Mouse (Mus musculus) CH12.LX (cell line): ENCODE results near the gene Sp8. TPM values are rescaled to one million over a fixed set of nuclear protein-coding genes. Genes with fewer than 3 reads are reported as not detected.

Experiments
- DNase-seq: peaks from one replicate; pipeline ENCODE4 v3.0.0-alpha.2; 2013; ENCODE audit errors: extremely low read depth
- H3K27ac ChIP-seq: 2 replicates; pipeline ENCODE4 v1.5.1; 2012; ENCODE audit warnings: low read depth, mild to moderate bottlenecking, control low read depth, moderate library complexity; ENCODE audit not compliant: insufficient read depth
- H3K27me3 ChIP-seq: replicated peaks from 2 replicates; pipeline ENCODE3; 2012; ENCODE audit warnings: inconsistent platforms
- H3K36me3 ChIP-seq, 2 experiments: replicated peaks in 1 of 2; 2 replicates each; pipeline versions ENCODE3 to v1.6.1; 2012; ENCODE audit warnings: inconsistent platforms in 1 of 2, low read length in 1 of 2, mild to moderate bottlenecking in 1 of 2, mixed read lengths in 1 of 2, moderate library complexity in 1 of 2; ENCODE audit not compliant: control insufficient read depth in 1 of 2, insufficient read depth in 1 of 2
- H3K4me1 ChIP-seq, 2 experiments: 2 replicates each; pipeline ENCODE4 v1.6.1; 2012; ENCODE audit warnings: inconsistent platforms in 1 of 2, moderate library complexity in 1 of 2; ENCODE audit not compliant: insufficient read depth in 2 of 2, control insufficient read depth in 1 of 2
- H3K4me2 ChIP-seq: 2 replicates; pipeline ENCODE4 v1.6.1; 2012; ENCODE audit warnings: low read depth, mild to moderate bottlenecking, control low read depth; ENCODE audit not compliant: poor library complexity, insufficient read depth, severe bottlenecking
- H3K4me3 ChIP-seq, 3 experiments: fragments of 150-350 bp in 1 of 3; sonication (generic) in 1 of 3; replicated peaks in 1 of 3; 2 replicates each; pipeline versions ENCODE3 to v1.5.1; 2011 to 2012; ENCODE audit warnings: low read depth in 2 of 3, low read length in 2 of 3, mild to moderate bottlenecking in 2 of 3, moderate library complexity in 2 of 3, control low read depth in 1 of 3, improper control_type of control experiment in 1 of 3, inconsistent platforms in 1 of 3, mixed read lengths in 1 of 3; ENCODE audit not compliant: poor library complexity in 1 of 3
- H3K79me2 ChIP-seq: replicated peaks from 2 replicates; pipeline ENCODE4 v1.6.1; 2012; ENCODE audit warnings: mild to moderate bottlenecking, moderate library complexity; ENCODE audit not compliant: control insufficient read depth, poor library complexity, insufficient read depth, severe bottlenecking; ENCODE audit errors: extremely low read depth
- H3K9ac ChIP-seq: 2 replicates; pipeline ENCODE4 v1.6.1; 2012; ENCODE audit warnings: low read depth, mild to moderate bottlenecking, control low read depth, moderate library complexity; ENCODE audit not compliant: insufficient read depth
- H3K9me3 ChIP-seq: replicated peaks from 2 replicates; pipeline ENCODE3; 2012; ENCODE audit warnings: low read length, inconsistent platforms, mixed read lengths
- CTCF ChIP-seq, 2 experiments: IDR thresholded peaks in 1 of 2; conservative IDR thresholded peaks in 1 of 2; 2 replicates each; pipeline ENCODE4 v1.5.1; 2011 to 2012; ENCODE audit warnings: low read depth in 2 of 2, low read length in 2 of 2, improper control_type of control experiment in 1 of 2, inconsistent platforms in 1 of 2, mild to moderate bottlenecking in 1 of 2, moderate library complexity in 1 of 2
- ELF1 ChIP-seq: IDR thresholded peaks from 2 replicates; pipeline ENCODE4 v1.6.1; 2014; ENCODE audit warnings: low read depth, mild to moderate bottlenecking, inconsistent platforms, low read length, improper control_type of control experiment
- ETS1 ChIP-seq: conservative IDR thresholded peaks from 2 replicates; pipeline ENCODE4 v1.6.1; 2012; ENCODE audit warnings: low read depth, mild to moderate bottlenecking, inconsistent platforms, low read length, improper control_type of control experiment, moderate library complexity
- KAT2A ChIP-seq: IDR thresholded peaks from 2 replicates; pipeline ENCODE4 v1.6.1; 2012; ENCODE audit warnings: low read length, improper control_type of control experiment, inconsistent platforms; ENCODE audit not compliant: insufficient replicate concordance
- MAFK ChIP-seq: IDR thresholded peaks from 2 replicates; pipeline ENCODE4 v1.6.1; 2011; ENCODE audit warnings: low read length, improper control_type of control experiment; ENCODE audit not compliant: insufficient replicate concordance
- MAZ ChIP-seq: IDR thresholded peaks from 2 replicates; pipeline ENCODE4 v1.6.1; 2012; ENCODE audit warnings: low read depth, mild to moderate bottlenecking, inconsistent platforms, low read length, improper control_type of control experiment, moderate library complexity
- NRF1 ChIP-seq: IDR thresholded peaks from 2 replicates; pipeline ENCODE4 v1.6.1; 2014; ENCODE audit warnings: low read depth, mild to moderate bottlenecking, inconsistent platforms, low read length, improper control_type of control experiment, moderate library complexity
- PAX5 ChIP-seq: IDR thresholded peaks from 2 replicates; pipeline ENCODE4 v1.6.1; 2012; ENCODE audit warnings: low read length, inconsistent platforms, mixed read lengths
- POLR2A ChIP-seq: IDR thresholded peaks from 2 replicates; pipeline ENCODE4 v1.6.1; 2011; ENCODE audit warnings: low read depth, mild to moderate bottlenecking, improper control_type of control experiment, low read length
- POLR2AphosphoS2 ChIP-seq: IDR thresholded peaks from 2 replicates; pipeline ENCODE4 v1.6.1; 2011; ENCODE audit warnings: low read depth, low read length, improper control_type of control experiment
- RCOR1 ChIP-seq: conservative IDR thresholded peaks from 2 replicates; pipeline ENCODE4 v1.6.1; 2012; ENCODE audit warnings: low read depth, mild to moderate bottlenecking, inconsistent platforms, low read length, improper control_type of control experiment
- SIN3A ChIP-seq: IDR thresholded peaks from 2 replicates; pipeline ENCODE4 v1.6.1; 2012; ENCODE audit warnings: low read length, improper control_type of control experiment, inconsistent platforms
- SMC3 ChIP-seq: IDR thresholded peaks from 2 replicates; pipeline ENCODE4 v1.6.1; 2011; ENCODE audit warnings: low read depth, low read length, improper control_type of control experiment
- TBP ChIP-seq: conservative IDR thresholded peaks from 2 replicates; pipeline ENCODE4 v1.6.1; 2011; ENCODE audit warnings: low read depth, low read length, improper control_type of control experiment
- TCF12 ChIP-seq: IDR thresholded peaks from 2 replicates; pipeline ENCODE4 v1.6.1; 2014; ENCODE audit warnings: low read depth, mild to moderate bottlenecking, inconsistent platforms, low read length, improper control_type of control experiment
- UBTF ChIP-seq: IDR thresholded peaks from 2 replicates; pipeline ENCODE4 v1.6.1; 2012; ENCODE audit warnings: low read depth, mild to moderate bottlenecking, inconsistent platforms, low read length, improper control_type of control experiment, moderate library complexity
- USF1 ChIP-seq: IDR thresholded peaks from 2 replicates; pipeline ENCODE4 v1.6.1; 2014; ENCODE audit warnings: low read depth, mild to moderate bottlenecking, inconsistent platforms, low read length, improper control_type of control experiment
- USF2 ChIP-seq: conservative IDR thresholded peaks from 2 replicates; pipeline ENCODE4 v1.6.1; 2011; ENCODE audit warnings: low read depth, low read length, improper control_type of control experiment
- ZC3H11A ChIP-seq: IDR thresholded peaks from 2 replicates; pipeline ENCODE4 v1.6.1; 2012; ENCODE audit warnings: low read depth, mild to moderate bottlenecking, inconsistent platforms, low read length, improper control_type of control experiment
- ZMIZ1 ChIP-seq: IDR thresholded peaks from 2 replicates; pipeline ENCODE4 v1.6.1; 2012; ENCODE audit warnings: low read depth, mild to moderate bottlenecking, inconsistent platforms, low read length, improper control_type of control experiment
- dilution Hi-C: fragments of 300-500 bp; cut with MboI; formaldehyde crosslinking; loops from 2 replicates; pipeline ENCODE4 v1.14.3; 2020; ENCODE audit warnings: low sequenced_read_pairs; ENCODE audit not compliant: extremely low pct_unique_long_range_greater_than_20kb, extremely low pct_ligation_motif_present
- in situ Hi-C: fragments of 300-500 bp; cut with MboI; formaldehyde crosslinking; loops from 3 replicates; pipeline ENCODE4 v1.14.3; 2019; ENCODE audit warnings: low sequenced_read_pairs, low pct_ligation_motif_present, low pct_unique_long_range_greater_than_20kb, mixed read lengths
- polyA plus RNA-seq: library from polyadenylated mRNA; unstranded; fragments of >175 nt; gene quantifications from 2 replicates; pipeline ENCODE4 v1.2.1, GENCODE M21; 2012; ENCODE audit warnings: low read depth; ENCODE audit not compliant: insufficient read length
- total RNA-seq, 2 experiments: library from RNA; depleted of rRNA; stranded (reverse); fragments of 300-350 nt in 1 of 2; fragments of >200 nt in 1 of 2; gene quantifications; 2 replicates each; pipeline ENCODE4 v1.2.3; 2012 to 2014

Sp8 gene
- not detected in 2 replicates for total RNA-seq (2012; rRNA removed)
- not detected in 2 replicates for total RNA-seq (2014; rRNA removed)
- not detected in 2 replicates for polyA plus RNA-seq

DNA sequence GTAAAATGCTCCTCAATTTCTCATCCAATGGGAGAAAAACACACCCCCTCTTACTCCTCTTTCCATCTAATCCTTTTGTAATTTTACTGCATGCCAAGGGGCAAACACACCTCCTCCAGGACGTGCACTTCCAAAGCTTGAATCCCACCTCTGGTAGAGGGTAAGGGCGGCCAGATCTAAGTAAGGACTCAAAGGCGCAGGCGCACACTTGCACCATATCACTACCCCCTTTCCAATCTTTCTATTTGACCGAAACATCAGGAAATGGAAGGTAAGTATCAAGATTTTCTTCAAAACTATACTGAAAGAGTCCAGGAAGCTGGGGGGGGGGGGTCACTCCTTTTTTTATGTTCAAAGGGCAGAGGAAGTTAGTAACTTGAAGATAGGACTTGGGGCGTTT lies at the start of gene Sp8:
Sp8 (plus strand) TSS at position 109 of the 400 bp plus-strand sequence.
- H3K27ac ChIP-seq = no peak within 1 kb of the TSS
- H3K9me3 ChIP-seq = peaks cover 22% of the 10 kb centered on the region
- no peaks in the 10 kb centered on the region for H3K4me1 ChIP-seq
- no peak within 1 kb of the TSS for H3K4me3 ChIP-seq
- H3K4me2 ChIP-seq = no peak within 1 kb of the TSS
- no peaks in the 10 kb centered on the region for H3K79me2 ChIP-seq
- in situ Hi-C loops (no loop called here), dilution Hi-C loops (no loop called here)
- H3K9ac ChIP-seq = no peak within 1 kb of the TSS
- DNase-seq = no peak
- no peaks in the 10 kb centered on the region for H3K27me3 ChIP-seq
- H3K36me3 ChIP-seq = no peaks in the 10 kb centered on the region
- TF ChIP-seq POLR2A = no peak
- TF ChIP-seq SMC3 = no peak
- no peak for TF ChIP-seq USF2
- TF ChIP-seq NRF1 = no peak
- TF ChIP-seq CTCF (conservative IDR thresholded peaks at IDR 0.05 in 1 of 2, IDR thresholded peaks at IDR 0.05 in 1 of 2; ENCODE audit: low read depth in 2 of 2, low read length in 2 of 2) = no peak
- no peak for TF ChIP-seq ELF1
- no peak for TF ChIP-seq SIN3A
- TF ChIP-seq MAZ = no peak
- no peak for TF ChIP-seq KAT2A

DNA sequence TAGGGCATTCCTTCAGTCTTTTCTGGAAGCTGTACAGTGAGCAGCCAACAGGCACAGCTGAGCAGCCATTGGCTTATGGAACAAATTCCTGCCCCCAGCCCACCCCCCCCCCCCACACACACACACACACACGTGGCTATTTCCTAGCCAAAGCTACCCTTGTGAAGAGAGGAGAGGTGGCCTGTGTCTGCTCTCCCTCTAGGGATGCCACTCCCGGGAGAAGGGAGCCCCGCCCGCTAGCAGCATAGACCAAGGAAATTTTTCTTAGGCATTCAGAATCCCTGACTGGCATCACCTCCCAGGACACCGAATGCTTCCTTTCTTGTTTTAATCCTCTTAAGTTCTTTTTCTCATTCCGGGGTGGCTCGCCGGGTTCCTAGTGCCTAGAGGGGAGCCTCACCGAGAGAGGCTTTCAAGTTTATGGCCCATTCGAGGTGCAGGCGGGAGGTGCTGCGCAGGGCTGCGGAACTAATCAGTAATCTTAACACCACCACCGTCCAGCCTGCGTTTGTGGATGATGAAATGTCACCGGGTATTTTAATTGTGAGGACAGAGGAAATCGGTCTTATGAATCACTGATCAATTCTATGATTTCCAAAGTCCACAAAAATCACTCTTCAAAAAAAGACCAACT lies 34.7 kb upstream of the Sp8 start:
- dilution Hi-C loops (no loop called here), in situ Hi-C loops (no loop called here)
- H3K9ac ChIP-seq = no peak overlapping the region
- no peak for TF ChIP-seq ETS1
- no peak for TF ChIP-seq TCF12
- TF ChIP-seq USF2 = no peak
- no peak for TF ChIP-seq KAT2A
- TF ChIP-seq PAX5 = no peak
- no peak for TF ChIP-seq SIN3A
- no peak for TF ChIP-seq MAZ
- TF ChIP-seq POLR2AphosphoS2 = no peak
- TF ChIP-seq, all 38 proteins: peak for 0
- no peak overlapping the region for H3K27ac ChIP-seq
- no peaks in the 10 kb centered on the region for H3K9me3 ChIP-seq
- H3K79me2 ChIP-seq = no peaks in the 10 kb centered on the region
- H3K36me3 ChIP-seq = no peaks in the 10 kb centered on the region
- no peak for DNase-seq
- H3K4me1 ChIP-seq = no peaks in the 10 kb centered on the region
- H3K4me2 ChIP-seq = no peak overlapping the region
- H3K27me3 ChIP-seq = no peaks in the 10 kb centered on the region
- no peak overlapping the region for H3K4me3 ChIP-seq

DNA sequence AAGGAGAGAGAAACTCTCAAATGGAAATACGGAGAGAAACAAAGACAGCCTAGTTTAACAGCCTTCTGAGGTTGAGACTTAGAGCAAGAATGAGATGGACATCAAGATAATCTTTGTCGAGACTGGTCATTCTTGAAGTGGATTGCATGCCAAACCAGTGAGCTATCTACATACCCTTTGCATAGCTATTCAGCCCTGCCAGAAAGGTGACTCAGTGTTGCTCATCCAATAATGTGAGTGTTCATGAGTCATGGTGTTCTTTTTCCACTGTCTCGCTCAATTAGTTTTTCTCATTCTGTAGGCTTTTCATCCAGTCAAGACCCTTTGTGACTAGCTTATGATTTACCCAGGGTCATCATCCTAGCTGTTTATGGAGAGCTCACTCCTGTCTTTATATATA lies 31.6 kb upstream of the Sp8 start:
- no peaks in the 10 kb centered on the region for H3K4me1 ChIP-seq
- in situ Hi-C loops (no loop called here), dilution Hi-C loops (no loop called here)
- H3K27me3 ChIP-seq = no peaks in the 10 kb centered on the region
- H3K36me3 ChIP-seq = no peaks in the 10 kb centered on the region
- no peak overlapping the region for H3K4me2 ChIP-seq
- no peak overlapping the region for H3K9ac ChIP-seq
- TF ChIP-seq ZC3H11A (no peak), TBP (no peak), USF1 (no peak), UBTF (no peak), MAFK (no peak), ELF1 (no peak), RCOR1 (no peak), ZMIZ1 (no peak), SMC3 (no peak)
- peak; percentile 3 for DNase-seq
- H3K4me3 ChIP-seq = no peak overlapping the region
- no peak overlapping the region for H3K27ac ChIP-seq
- no peaks in the 10 kb centered on the region for H3K9me3 ChIP-seq
- H3K79me2 ChIP-seq = no peaks in the 10 kb centered on the region
